Mouse (Mus musculus) MEL (cell line): ENCODE measurements around the gene Pde6d.

Experiments used
- CHD1 ChIP-seq: IDR thresholded peaks from 2 replicates; pipeline ENCODE4 v1.6.1; 2012; ENCODE audit warnings: low read depth, mild to moderate bottlenecking, inconsistent platforms, low read length, improper control_type of control experiment
- CTCF ChIP-seq, 3 experiments: IDR thresholded peaks in 2 of 3; conservative IDR thresholded peaks in 1 of 3; 2 replicates each; pipeline ENCODE4 v1.5.1; 2011 to 2012; ENCODE audit warnings: low read length in 3 of 3, low read depth in 2 of 3, mild to moderate bottlenecking in 2 of 3, improper control_type of control experiment in 1 of 3, inconsistent platforms in 1 of 3, mixed read lengths in 1 of 3, moderate library complexity in 1 of 3; ENCODE audit not compliant: control insufficient read depth in 1 of 3, insufficient read depth in 1 of 3, poor library complexity in 1 of 3, severe bottlenecking in 1 of 3
- EP300 ChIP-seq, 2 experiments: IDR thresholded peaks; 2 replicates each; pipeline ENCODE4 v1.6.1; 2011; ENCODE audit warnings: improper control_type of control experiment in 2 of 2, low read length in 2 of 2, low read depth in 1 of 2, mild to moderate bottlenecking in 1 of 2
- ETS1 ChIP-seq: IDR thresholded peaks from 2 replicates; pipeline ENCODE4 v1.6.1; 2012; ENCODE audit warnings: low read depth, mild to moderate bottlenecking, inconsistent platforms, low read length, improper control_type of control experiment, moderate library complexity
- GABPA ChIP-seq: IDR thresholded peaks from 2 replicates; pipeline ENCODE4 v1.6.1; 2012; ENCODE audit warnings: low read depth, mild to moderate bottlenecking, inconsistent platforms, low read length, improper control_type of control experiment, moderate library complexity
- GATA1 ChIP-seq: IDR thresholded peaks from 2 replicates; pipeline ENCODE4 v1.6.1; 2011; ENCODE audit warnings: low read depth, low read length, improper control_type of control experiment
- MAFK ChIP-seq: IDR thresholded peaks from 2 replicates; pipeline ENCODE4 v1.6.1; 2011; ENCODE audit warnings: low read depth, mild to moderate bottlenecking, low read length, improper control_type of control experiment, borderline replicate concordance
- MAX ChIP-seq: IDR thresholded peaks from 2 replicates; pipeline ENCODE4 v1.6.1; 2011; ENCODE audit warnings: low read length, improper control_type of control experiment
- POLR2A ChIP-seq, 2 experiments: IDR thresholded peaks; 2 replicates each; pipeline ENCODE4 v1.6.1; 2011 to 2012; ENCODE audit warnings: low read length in 2 of 2, mild to moderate bottlenecking in 2 of 2, control low read depth in 1 of 2, improper control_type of control experiment in 1 of 2, low read depth in 1 of 2, moderate library complexity in 1 of 2; ENCODE audit not compliant: control insufficient read depth in 1 of 2, insufficient read depth in 1 of 2, poor library complexity in 1 of 2
- SIN3A ChIP-seq: IDR thresholded peaks from 2 replicates; pipeline ENCODE4 v1.6.1; 2012; ENCODE audit warnings: low read length, improper control_type of control experiment, inconsistent platforms
- UBTF ChIP-seq: IDR thresholded peaks from 2 replicates; pipeline ENCODE4 v1.6.1; 2012; ENCODE audit warnings: low read depth, mild to moderate bottlenecking, inconsistent platforms, low read length, improper control_type of control experiment, moderate library complexity, borderline replicate concordance; ENCODE audit not compliant: insufficient read depth
- USF2 ChIP-seq, 2 experiments: IDR thresholded peaks; 2 replicates each; pipeline ENCODE4 v1.6.1; 2011 to 2012; ENCODE audit warnings: improper control_type of control experiment in 2 of 2, low read length in 2 of 2, borderline replicate concordance in 1 of 2, inconsistent platforms in 1 of 2, low read depth in 1 of 2, mild to moderate bottlenecking in 1 of 2; ENCODE audit not compliant: insufficient read depth in 1 of 2
- ZKSCAN1 ChIP-seq: IDR thresholded peaks from 2 replicates; pipeline ENCODE4 v1.6.1; 2012; ENCODE audit warnings: low read depth, mild to moderate bottlenecking, inconsistent platforms, low read length, improper control_type of control experiment, moderate library complexity

DNA sequence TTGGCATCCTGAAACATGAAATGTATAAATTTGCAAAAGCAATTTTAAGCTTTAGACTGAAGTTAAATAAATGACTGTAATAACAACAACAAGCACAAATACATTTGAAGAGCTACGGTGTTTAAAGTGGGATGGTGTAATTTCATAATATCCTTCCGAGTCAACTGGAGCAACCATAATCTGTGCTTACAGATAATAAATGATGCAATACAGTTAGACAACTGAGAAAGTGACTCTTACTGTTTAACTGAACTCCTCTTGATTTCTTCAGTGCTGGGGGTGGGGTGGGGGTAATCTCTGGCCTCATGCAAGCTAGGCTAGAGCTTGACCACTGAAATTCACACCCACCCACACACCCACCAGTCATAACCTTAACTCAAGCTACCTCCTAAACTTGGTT, 11.0 kb downstream of the Pde6d start:
- TF ChIP-seq POLR2A (IDR thresholded peaks at IDR 0.05; ENCODE audit: control insufficient read depth in 1 of 2, insufficient read depth in 1 of 2, low read depth in 1 of 2, low read length in 2 of 2, poor library complexity in 1 of 2) (no peak), GABPA (no peak), UBTF (no peak), MAFK (no peak), ZKSCAN1 (no peak), MAX (no peak), GATA1 (peak; percentile 75; the same call in 1 of the 2 replicates), CTCF (IDR thresholded peaks at IDR 0.05 in 2 of 3, conservative IDR thresholded peaks at IDR 0.05 in 1 of 3; ENCODE audit: control insufficient read depth in 1 of 3, insufficient read depth in 1 of 3, low read depth in 2 of 3, low read length in 3 of 3, poor library complexity in 1 of 3, severe bottlenecking in 1 of 3) (no peak), ETS1 (peak; percentile 79), CHD1 (no peak), EP300 (IDR thresholded peaks at IDR 0.05; ENCODE audit: low read depth in 1 of 2, low read length in 2 of 2) (peak; percentile 87 to 96), USF2 (IDR thresholded peaks at IDR 0.05; ENCODE audit: borderline replicate concordance in 1 of 2, insufficient read depth in 1 of 2, low read depth in 1 of 2, low read length in 2 of 2) (no peak), SIN3A (peak; percentile 61)
